Mouse (Mus musculus): ENCODE results near the gene Rprd2.
"Not testable (repeated sequence)": the region's sequence is repeated elsewhere in the genome, so short reads cannot be mapped to it uniquely, and the experiment has no call there.

Gene Rprd2

GRCm38 (mm10) chr3:95818571-95819288, at the start of gene Rprd2:
Gene Rprd2, minus strand, starts transcription at chr3:95818863.
- peak; percentile 63 to 72 for DNase-seq

- DNase-seq, result no peak
These were observed 48.7 kb upstream of the Rprd2 start for GRCm38 (mm10) chr3:95867408-95867807.

DNA sequence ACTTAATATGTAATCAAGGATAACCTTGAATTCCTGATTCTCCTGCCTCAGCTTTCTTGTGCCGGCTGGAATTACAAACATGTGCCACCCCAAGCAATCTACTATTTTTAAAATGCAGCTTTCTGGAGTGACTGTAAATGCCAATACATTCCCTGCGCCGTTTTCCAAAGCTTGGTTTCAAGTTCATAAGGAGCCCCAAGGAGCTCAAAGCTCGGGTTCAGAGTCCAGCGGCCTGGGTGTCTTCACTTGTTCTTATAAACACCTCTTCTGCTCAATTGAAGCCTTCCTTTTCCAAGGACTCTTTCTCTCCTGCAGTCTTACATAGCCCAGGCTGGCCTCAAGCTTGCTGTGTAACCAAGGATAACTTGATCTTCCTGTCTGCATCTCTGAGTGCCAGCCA, 47.4 kb upstream of the Rprd2 start:
- peak; percentile 70 to 73 for DNase-seq

GRCm38 (mm10) chr3:95865571-95865970, 46.9 kb upstream of the Rprd2 start:
- no peak for DNase-seq

DNA sequence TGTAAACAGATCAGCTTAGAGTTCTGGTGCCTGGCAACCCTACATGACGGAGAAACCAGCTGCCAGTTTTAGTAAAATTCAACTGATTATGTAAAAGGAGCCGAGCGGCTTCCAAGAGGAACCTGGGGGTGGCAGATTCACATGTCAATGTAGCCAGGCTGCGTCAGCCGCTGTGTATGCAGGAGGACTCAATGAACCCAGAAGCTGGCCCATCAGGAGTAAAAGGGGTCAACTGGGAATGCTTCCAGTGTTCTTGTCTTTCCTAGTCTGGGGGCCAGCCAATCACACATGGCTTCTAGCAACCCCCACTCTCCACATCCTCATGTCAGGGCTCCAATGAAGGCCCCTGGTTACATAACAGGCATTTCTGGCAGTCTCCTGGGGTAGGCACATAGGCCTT, 46.4 kb upstream of the Rprd2 start:
- DNase-seq, result peak; percentile 83 to 93

DNA sequence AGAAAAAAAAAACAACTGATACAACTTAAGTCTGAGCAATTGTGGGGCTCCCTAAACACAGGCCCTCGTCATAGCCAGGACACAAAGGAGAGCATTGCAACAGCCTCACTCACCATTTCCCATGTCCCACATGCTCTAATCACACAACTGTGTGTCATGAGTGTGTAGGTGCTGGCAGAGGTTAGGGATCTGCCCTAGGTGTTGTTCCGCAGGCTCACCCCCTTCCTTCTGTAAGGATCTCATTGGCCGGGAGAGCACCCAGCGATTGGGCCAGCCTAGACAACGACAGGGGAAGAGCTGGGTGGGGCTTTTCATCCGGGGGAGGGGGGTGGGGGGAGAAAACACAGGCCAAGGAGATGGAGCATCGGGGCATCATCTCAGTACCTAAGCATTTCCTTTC, 44.9 kb upstream of the Rprd2 start:
- DNase-seq, result no peak

GRCm38 (mm10) chr3:95861796-95862195, 43.1 kb upstream of the Rprd2 start:
- DNase-seq, result peak; percentile 87 to 90

- DNase-seq, result no peak
These were observed 42.6 kb upstream of the Rprd2 start for GRCm38 (mm10) chr3:95861216-95861615.

GRCm38 (mm10) chr3:95860323-95860722, 41.7 kb upstream of the Rprd2 start:
- no peak for DNase-seq

DNA sequence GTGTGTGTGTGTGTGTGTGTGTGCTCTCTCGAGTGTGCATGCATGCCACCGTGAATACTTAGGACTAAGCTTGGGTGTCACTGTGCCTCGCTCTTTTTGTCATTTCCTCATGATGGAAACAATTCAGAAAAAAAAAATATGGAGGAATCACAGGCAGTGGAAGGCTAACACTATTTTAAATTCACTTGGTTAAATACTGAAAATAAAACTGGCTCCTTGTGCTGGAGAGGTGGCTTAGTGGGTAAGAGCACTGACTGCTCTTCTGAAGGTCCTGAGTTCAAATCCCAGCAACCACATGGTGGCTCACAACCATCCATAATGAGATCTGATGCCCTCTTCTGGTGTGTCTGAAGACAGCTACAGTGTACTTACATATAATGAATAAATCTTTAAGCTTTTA, 39.6 kb upstream of the Rprd2 start:
- not testable (repeated sequence) for DNase-seq

DNA sequence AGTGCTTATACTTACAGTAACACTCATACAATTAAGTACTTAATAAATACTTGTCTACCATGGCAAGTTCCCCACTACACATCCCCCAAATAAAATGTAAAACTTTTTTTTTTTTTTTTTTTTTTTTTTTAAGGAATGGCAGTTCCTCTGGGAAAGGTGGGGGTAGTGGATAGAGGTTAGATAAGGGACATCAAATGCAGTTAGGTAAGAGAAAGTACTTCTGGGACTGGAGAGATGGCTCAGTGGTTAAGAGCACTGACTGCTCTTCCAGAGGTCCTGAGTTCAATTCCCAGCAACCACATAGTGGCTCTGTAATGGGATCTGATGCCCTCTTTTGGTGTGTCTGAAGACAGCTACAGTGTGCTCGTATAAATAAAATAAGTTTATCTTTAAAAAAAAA, 38.4 kb upstream of the Rprd2 start:
- DNase-seq, result not testable (repeated sequence)

DNA sequence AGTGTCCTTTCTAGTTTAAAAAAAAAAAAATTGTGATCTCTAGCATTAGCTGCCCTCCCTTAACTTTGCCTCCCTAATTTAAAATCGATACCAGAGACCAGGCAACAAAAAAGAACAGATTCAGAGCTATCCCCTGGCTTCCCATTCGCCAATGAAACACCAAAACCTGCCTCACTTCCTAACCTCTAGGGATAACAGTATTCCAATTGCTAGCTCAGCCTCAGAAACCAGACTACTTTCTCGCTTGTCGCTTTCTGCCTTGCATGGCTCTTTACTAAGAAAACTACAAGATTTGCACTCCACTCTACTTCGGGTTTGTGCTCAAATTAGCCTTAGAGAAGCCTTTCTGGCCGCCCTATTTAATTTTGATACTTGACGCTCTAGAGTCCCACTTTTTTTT, 37.5 kb upstream of the Rprd2 start:
- no peak for DNase-seq

- DNase-seq, result peak; percentile 95 to 97
These were observed 36.9 kb upstream of the Rprd2 start, which contains the start of gene Prpf3 for GRCm38 (mm10) chr3:95855502-95856089. Gene Prpf3, minus strand, starts transcription at chr3:95855885.

DNA sequence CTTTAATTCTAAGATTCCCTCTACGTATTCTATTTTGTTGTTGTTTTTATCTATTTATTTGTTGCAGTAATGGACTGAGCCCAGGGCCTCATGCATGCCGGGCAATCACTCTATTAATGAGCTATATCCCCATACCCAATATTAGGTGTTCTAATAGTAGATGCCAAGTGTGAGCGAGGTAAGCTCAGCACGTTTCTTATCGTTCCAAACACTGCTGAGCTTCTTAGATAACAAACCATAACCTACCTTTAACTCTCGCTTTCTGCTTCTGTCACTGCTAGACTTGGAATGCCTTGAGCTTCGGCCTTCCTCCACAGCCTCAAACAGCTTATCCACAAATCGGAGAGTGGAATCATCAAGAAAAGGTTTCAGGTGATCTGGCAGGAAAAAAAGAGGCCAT, 32.7 kb upstream of the Rprd2 start:
- no peak for DNase-seq

- DNase-seq, result no peak
These were observed 31.9 kb upstream of the Rprd2 start for GRCm38 (mm10) chr3:95850611-95851010.

DNA sequence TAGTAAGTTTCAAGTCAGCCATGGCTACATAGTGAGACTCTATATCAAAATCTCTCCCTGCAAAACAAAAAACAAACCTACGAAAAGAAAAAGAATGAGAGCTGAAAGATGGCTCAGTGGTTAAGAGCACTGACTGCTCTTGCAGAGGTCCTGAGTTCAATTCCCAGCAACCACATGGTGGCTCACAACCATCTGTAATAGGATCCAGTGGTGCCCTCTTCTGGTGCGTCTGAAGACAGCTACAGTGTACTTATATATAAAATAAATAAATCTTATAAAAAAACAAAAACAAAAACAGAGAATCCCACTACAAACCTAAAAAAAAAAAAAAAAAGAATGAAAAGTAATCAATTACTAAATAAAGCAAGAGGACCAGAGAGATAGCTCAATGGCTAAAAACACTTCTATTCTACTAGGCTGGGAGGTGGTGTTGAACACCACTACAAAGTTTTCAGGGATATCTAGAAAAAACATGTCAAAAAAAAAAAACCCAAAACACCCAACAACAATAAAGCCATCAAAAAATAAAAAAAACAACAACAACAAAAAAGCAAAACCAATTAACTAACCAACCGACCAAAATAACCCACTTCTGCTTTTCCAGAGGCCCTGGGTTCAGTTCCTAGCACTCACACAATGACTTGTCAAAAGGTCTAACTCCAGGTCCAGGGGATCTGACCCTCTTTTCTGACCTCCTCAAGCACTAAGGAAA, 24.0 kb upstream of the Rprd2 start:
- DNase-seq, result no peak

DNA sequence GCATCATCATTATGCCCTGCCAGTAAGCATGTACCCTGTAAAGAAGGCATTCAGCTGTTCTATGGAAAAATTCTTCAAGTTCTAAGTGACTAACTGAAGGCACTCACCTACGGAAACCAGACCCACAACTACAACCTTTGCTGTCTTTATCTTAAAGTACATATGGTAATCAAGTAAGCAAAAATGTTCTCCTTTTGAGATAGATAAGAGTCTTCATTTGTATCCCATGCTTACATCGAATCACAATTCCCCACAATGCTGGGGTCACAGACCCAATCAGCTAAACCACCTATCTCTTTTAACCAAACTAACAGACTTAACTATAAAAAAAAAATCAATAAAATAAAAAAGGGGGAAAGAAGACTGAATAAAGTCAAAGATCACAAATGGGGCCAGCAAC, 20.6 kb upstream of the Rprd2 start:
- DNase-seq, result no peak

GRCm38 (mm10) chr3:95829053-95829452, 10.4 kb upstream of the Rprd2 start:
- no peak for DNase-seq

- no peak for DNase-seq
These were observed 7.6 kb upstream of the Rprd2 start for GRCm38 (mm10) chr3:95826275-95826674.

- peak in 1 of 2 experiments; percentile 16 for DNase-seq
These were observed 1.7 kb upstream of the Rprd2 start for GRCm38 (mm10) chr3:95820046-95821010.

GRCm38 (mm10) chr3:95819351-95819985, 805 bp upstream of the Rprd2 start:
- peak; percentile 100 for DNase-seq

DNA sequence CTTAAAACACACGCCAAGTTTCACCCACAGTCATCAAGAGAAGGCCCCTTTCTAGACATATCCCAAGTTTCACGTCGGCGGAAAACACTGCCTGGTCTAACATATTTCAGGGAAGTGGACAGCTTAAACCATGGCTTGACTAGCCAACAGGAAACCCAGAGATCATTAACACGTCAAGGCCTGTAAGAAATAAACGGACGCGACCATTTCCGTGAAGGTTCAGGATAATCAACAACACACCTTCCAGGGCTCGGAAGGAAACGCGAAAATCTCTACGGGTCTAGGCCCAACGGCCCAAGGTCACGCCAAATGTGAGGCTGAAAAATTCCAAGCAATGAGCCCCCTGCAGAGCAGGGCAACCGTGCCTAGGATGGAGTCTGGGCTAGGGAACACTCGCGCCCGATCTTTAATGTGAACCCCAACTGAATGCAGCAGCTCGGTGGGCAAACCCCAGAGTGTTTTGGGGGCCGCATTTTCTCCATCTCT, 594 bp downstream of the Rprd2 start:
- peak; percentile 65 to 67 for DNase-seq

All from kidney, adult 8-10 months (tissue).